Mouse (Mus musculus): ENCODE measurements at regions not wholly inside any gene's neighbourhood (a gene's known extent, or its start where the extent isn't known, plus 50 kb on each side); places are given as distances from the start of the nearest gene placed in this dataset.
A peak's percentile ranks its signal among the peaks of the same experiment; 100 is the strongest.

DNA sequence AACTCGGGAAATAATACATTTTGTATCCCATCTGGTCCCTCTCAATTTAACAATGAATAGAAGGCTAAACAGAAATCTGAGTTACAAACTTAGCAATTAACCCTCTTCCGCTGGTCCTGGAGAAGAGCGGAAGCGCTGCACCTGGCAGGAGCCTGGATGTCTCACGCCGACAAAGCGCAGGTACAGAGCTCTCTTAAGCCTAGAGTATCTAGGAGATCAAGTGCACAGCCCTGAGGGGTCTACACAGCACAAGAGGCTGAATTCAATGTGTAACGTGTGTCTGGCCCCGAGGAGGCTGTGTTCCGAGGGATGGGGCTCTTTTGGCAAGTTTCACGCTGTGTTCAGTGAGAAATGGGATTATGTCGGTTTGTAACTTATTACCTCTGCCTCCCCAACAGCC, 255.1 kb upstream of the Sdk2 start:
- DNase-seq, result no peak

DNA sequence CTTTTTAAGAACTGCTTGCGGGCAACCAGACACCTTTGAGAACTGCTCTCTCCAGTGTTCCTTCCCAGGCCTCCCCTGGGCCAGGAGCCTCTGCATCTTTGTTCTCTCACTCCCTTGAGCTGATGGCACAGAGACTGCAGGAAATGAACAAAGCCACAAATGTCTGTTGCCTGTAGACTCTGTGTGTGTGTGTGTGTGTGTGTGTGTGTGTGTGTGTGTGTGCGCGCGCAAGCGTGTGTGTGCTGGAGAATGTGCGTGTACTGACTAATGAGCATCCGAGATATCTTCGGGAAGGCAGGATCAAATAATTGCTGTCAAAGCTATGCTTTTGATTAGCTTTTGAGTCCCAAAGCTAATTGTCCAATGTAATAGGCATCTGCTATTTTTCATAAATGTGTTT, 254.7 kb upstream of the Sdk2 start:
- DNase-seq, result no peak

DNA sequence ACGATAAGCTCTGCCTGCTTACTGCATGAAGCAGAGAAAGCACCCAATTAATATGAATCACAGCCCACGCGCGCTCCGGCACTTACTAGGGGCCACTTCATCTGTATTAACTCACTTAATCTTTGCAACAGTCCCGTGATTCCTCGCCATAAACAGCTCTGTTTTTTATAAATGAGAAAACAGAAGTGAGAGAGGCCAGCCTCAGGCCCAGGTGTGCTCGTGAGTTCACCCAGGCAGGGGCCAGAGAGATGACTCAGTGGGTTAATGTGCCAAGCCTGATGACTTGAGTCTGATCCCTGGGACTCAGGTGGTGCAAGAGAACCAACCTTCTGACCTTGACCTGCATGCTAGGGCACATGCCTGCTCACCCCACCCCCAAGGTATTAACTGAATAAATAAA, 248.4 kb upstream of the Sdk2 start:
- DNase-seq, result no peak

GRCm38 (mm10) chr11:114313652-114314051, 246.8 kb upstream of the Sdk2 start:
- no peak for DNase-seq

- no peak for DNase-seq
Observed at GRCm38 (mm10) chr11:114311640-114312039, 244.8 kb upstream of the Sdk2 start.

- no peak for DNase-seq
Observed at GRCm38 (mm10) chr11:114303636-114304354, 236.9 kb upstream of the Sdk2 start.

- no peak for DNase-seq
Observed at GRCm38 (mm10) chr11:114300611-114301319, 233.9 kb upstream of the Sdk2 start.

DNA sequence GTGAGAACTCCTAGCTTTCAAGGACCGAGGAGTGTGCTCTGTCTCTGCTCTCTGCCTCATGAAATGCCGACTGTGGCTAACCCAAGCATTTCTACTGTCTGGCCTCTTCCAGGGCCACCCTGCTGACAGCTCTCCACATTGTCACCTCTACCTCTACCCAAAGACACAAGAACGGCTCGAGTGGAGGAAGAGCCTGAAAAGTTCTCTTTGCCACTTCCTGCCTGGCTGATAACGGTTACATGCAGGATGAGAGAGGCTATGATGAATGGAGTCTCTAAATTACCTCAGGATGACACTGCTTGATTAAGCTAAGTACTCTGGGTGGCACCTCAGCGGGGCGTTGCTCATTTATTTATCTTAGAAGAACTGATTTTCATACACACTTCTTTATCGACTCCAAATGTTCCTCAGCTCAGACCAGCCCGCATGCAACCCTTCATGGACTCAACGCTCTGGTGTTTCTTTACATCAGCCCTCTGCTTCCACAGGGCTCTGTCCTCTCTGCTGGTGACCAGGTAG, 230.0 kb upstream of the Sdk2 start:
- no peak for DNase-seq

- DNase-seq, result no peak
Observed at GRCm38 (mm10) chr11:114294511-114295250, 227.8 kb upstream of the Sdk2 start.

- no peak for DNase-seq
Observed at GRCm38 (mm10) chr11:114291258-114291657, 224.4 kb upstream of the Sdk2 start.

DNA sequence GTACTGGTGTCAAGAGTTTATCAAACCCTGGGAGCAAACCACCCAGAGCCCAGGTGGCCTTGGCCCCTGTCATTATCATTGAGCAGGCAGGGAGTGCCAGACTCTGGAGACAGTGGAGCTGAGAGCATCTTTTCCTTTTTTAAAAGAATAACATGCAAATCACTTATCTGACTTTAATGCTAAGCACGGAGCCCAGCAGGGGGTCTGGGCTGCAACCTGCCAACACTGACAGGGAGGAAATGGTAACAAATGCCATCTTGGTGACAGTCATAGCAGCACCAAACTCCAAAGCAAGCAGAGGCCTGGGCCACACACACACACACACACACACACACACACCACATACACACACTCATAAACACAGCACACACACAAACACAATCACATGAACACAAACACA, 223.1 kb upstream of the Sdk2 start:
- DNase-seq, result no peak

GRCm38 (mm10) chr11:114284820-114285666, 218.2 kb upstream of the Sdk2 start:
- DNase-seq, result no peak

DNA sequence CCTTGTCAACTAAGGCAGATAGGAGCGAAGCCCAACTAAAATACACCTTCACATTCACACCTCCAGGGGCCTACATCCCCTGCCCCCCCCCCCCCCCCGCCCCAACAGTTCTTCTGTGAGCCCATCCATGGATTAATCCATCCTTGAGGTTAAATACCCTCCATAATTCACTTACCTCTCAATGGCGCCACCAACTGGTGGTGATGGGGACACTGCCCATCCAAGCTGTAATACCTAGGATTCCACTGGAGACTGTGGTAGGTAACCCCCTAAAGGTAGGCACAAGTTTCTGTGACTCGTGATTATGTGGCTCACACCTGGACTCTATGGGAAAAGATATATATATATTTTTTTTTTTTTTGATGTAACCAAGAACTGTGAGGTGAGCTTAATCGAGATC, 216.4 kb upstream of the Sdk2 start:
- peak; percentile 72 for DNase-seq

DNA sequence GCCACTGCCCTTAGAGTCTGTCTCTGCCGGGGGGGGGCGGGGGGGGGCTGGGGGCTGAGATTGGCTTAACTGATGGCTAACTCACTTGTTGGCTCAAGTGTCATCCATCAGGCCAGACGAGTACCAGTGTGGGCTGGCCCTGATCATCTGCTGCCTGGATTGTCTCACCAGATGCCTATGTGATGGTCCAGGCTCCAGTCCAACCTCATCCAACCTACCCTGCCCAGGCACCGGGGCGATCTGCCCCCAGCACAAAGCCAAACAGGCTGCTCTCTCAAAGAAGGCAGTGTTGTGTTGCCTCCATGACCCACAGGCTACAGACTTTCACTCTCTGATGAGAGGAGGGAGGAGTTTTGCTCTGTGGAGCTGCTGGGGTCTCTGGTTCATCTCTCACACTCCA, 215.7 kb upstream of the Sdk2 start:
- no peak for DNase-seq

GRCm38 (mm10) chr11:114281846-114282245, 215.0 kb upstream of the Sdk2 start:
- no peak for DNase-seq

GRCm38 (mm10) chr11:114281041-114281695, 214.3 kb upstream of the Sdk2 start:
- DNase-seq, result no peak

DNA sequence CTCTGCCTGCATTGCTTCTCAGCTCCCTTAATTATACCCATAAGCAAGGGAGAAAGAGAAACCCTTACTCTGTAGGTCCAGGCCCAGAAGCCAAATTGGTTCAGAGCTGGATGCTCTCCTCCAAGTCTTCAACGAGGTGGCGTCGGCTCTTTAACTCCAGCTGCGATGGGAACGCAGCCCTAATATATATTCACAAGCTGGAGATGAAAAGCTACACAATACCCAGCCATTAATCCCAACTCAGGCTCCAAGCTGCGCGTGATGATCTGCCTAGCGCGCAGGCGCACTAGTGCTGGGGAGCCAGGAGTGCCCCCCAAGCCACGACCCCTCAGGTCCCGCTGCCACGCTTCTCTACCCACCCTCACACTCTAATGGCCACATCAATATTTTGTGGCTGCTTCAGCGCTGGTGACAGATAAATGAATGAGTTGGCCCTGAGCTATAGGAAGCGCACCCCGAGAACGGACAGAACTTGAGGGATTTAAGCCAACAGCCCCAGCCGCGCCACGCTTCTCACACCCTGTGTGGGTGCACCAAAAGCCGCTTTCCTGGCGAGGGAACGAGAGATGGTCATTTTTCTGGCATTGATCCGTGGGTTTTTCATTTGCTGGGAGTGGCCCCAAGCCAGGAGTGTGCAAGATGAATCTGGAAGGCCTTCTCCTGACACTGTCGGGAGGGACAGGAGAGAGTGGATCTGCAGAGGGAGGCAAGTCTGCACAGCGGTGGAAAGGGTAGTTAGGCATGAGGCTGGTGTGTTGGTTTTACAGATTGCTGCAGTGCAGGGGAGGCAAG, 210.9 kb upstream of the Sdk2 start:
- no peak for DNase-seq

- no peak for DNase-seq
Observed at GRCm38 (mm10) chr11:114270358-114271072, 203.7 kb upstream of the Sdk2 start.

GRCm38 (mm10) chr11:114261959-114262358, 195.1 kb upstream of the Sdk2 start:
- DNase-seq, result no peak

DNA sequence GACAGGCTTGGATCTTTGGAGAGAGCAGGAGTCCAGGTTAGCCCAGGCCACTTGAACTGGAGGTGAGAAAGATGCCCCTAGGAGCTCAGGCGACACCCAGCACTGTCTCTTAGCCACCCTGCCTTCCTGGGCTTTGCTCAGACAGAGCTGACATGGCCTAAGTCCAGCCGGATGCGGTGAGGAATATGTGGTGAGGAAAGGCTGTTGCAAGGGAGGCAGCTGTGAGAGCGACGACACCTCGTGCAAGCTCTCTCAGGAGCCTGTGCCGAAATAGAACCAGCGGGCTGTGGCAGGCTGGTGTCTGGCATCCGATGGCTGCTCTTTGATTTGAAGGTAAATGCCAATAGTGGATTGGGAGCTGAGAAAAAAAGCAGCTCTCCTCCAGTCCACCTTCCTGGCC, 191.4 kb upstream of the Sdk2 start:
- DNase-seq, result no peak

Measured in adrenal gland, postnatal 14 days (tissue).